Mouse (Mus musculus) ovary, postnatal 14 days (tissue): ENCODE data around the gene Ddx55.
"Not testable (repeated sequence)": the region's sequence is repeated elsewhere in the genome, so short reads cannot be mapped to it uniquely, and the experiment has no call there.

Experiments
- DNase-seq: peaks from one replicate; pipeline ENCODE4 v3.0.0; 2022; ENCODE audit warnings: low spot score

Ddx55 gene

GRCm38 (mm10) chr5:124538813-124539792, 13.6 kb upstream of the Ddx55 start:
- no peak for DNase-seq

DNA sequence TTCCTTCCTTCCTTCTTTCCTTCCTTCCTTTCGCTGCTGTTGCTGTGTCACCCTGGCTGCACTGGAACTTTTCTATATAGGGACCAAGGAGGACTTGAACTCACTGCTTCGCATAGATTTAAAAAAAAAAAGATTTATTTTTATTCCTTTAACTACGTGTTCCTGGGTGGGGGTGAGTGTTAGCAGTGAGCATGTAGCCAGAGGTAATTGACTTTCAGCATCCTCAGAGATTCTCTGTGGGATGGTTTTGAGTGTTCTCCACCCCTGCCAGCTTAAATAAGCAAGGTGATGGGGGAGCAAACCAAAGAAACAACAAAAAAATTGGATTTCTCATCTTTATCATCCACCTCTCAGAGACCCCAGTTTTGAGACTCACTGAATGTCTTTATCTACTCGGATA, 12.8 kb upstream of the Ddx55 start:
- no peak for DNase-seq

DNA sequence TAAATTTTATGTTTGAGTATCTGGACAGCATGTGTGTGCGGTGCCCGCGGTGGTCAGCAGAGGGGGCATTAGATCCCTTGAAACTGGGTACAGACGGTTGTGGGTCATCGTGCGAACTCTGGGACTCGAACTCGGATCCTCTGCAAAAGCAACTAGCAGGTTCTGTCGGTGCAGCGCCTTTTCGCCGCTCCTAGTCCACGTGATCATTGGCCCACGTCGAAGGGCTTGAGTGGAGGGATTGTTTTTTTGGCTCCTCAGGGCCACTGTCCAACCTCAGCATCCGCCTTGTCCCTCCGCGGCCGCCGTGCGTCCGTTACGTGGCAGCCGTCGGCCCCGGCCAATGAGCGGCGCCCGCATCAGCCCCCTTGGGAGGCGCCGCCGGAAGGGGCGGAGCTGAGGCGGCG, 12.3 kb upstream of the Ddx55 start, which contains the start of gene Tmed2:
TSS of gene Tmed2 (plus strand) at position 313 of the 404 bp plus-strand sequence.
- peak; percentile 91 for DNase-seq

- DNase-seq = peak; percentile 63
These were observed 11.6 kb upstream of the Ddx55 start for GRCm38 (mm10) chr5:124540905-124541601.

- DNase-seq = no peak
These were observed 11.1 kb upstream of the Ddx55 start for GRCm38 (mm10) chr5:124541602-124541973.

DNA sequence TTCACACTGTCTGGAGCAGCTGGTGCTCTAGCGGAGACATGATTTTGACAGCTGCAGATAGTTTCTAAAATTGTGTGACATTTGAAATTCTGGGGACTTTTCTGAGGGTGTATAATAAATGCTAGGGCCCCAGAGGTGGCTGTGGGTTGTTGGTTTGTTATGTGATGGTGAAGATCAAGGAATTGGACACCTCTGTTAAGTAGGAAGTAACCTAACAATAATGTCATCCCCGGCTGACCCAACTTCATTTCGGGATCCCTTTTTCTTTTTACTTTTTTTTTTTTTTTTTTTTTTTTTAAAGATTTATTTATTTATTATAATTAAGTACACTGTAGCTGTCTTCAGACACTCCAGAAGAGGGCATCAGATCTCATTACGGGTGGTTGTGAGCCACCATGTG, 1.9 kb upstream of the Ddx55 start:
- DNase-seq = not testable (repeated sequence)

DNA sequence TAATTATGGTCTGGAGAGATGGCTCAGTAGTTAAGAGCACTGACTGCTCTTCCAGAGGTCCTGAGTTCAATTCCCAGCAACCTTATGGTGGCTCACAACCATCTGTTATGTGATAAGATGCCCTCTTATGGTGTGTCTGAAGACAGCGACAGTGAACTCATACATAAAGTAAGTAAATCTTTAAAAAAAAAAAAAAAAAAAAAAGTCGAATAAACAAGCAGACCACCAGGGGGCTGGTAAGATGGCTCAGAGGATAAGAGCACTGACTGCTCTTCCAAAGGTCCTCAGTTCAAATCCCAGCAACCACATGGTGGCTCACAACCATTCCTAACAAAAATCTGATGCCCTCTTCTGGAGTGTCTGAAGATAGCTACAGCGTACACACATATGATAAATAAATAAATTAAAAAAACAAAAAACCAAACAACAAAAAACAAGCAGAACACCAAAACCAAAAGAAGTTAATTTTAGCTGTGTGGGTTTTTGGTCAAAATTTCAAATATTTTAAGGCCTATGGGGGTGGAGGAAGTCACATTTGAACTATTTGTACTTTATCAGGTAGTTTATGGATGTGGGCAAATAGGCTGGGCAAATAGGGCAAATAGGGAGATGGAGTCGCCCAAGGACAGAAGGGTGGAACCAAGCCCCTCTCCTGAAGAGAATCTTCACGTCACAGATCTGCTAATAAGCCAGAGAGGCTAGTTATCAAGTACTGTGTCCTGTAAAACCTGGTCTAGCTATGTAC, 1.1 kb upstream of the Ddx55 start:
- not testable (repeated sequence) for DNase-seq

GRCm38 (mm10) chr5:124552094-124552472, 581 bp upstream of the Ddx55 start:
- DNase-seq = no peak

DNA sequence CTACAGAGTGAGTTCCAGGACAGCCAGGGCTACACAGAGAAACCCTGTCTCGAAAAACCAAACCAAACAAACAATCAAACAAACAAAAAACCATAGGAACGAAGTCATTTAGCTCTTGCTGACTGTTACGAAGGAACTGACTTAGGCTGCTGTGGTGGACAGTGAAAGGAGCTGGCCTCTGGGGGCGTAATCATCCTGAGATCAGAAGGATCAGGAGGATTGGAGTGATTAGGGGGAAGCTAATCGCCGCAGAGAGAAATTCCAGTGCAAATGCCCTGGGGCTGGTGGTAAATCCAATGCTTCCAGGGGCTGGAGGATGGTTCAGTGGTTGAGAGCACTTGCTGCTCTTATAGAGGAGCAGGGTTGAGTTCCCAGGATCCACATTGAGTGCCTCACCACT, 943 bp downstream of the Ddx55 start:
- no peak for DNase-seq

GRCm38 (mm10) chr5:124555145-124555544, 2.5 kb downstream of the Ddx55 start:
- no peak for DNase-seq

GRCm38 (mm10) chr5:124571068-124571467, 18.4 kb downstream of the Ddx55 start:
- DNase-seq = no peak

GRCm38 (mm10) chr5:124575467-124575866, 22.8 kb downstream of the Ddx55 start:
- DNase-seq = no peak

DNA sequence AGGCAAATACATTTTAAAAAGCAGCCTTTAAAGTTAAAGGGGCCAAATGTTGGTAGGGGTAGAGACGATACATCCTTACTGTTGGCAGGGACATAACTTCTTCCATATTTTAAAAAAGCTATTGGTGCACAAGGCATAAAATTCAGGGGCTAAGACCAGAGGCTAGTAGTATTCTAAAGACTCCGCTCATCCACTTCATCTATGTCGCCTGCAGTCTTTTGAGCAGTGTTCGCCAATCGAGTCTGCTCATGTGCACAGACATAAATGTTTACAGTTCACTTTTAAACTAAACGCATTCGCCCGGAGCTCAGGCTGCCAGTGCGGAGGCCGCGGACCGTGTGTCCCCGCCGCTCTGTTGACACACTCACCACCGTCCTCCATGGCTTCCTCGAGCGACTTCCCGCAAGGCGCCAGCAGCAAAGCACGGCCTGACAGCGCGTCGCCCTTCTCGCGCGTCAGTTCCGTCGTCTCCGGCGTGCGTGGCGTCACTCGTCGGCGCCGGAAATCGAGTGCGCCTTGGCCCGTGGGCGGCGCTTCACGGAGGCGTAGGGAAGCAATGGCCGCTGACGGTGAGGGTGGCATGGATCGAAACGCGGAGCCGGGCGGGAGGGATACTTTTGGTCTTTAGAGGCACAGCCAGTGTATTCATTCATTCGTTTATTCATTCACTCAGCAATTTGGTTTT, 26.1 kb downstream of the Ddx55 start, which contains the start of the genes Eif2b1 and Gtf2h3:
TSS of gene Eif2b1 (minus strand) at position 499 of the 685 bp plus-strand sequence.
TSS of gene Gtf2h3 (plus strand) at position 508 of the 685 bp plus-strand sequence.
- peak; percentile 95 for DNase-seq

- no peak for DNase-seq
These were observed 29.9 kb downstream of the Ddx55 start for GRCm38 (mm10) chr5:124582515-124582914.

- no peak for DNase-seq
These were observed 40.1 kb downstream of the Ddx55 start for GRCm38 (mm10) chr5:124592768-124593167.

GRCm38 (mm10) chr5:124598224-124599174, 45.8 kb downstream of the Ddx55 start:
- DNase-seq = peak; percentile 84

DNA sequence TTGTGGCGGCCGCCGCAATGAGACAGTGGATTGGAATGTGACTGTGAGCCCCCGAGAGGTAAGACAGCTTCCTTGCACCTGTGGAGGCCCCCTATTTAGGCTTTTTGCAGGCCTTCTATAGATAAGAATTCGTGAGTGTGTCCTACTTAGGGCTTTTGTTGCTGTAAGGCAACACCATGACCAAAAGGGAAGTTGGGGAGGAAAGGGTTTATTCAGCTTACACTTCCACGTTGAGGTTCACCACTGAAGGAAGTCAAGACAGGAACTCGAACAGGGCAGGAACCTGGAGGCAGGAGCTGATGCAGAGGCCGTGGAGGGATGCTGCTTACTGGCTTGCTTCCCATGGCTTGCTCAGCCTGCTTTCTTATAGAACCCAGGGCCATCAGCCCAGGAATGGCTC, 47.1 kb downstream of the Ddx55 start:
- not testable (repeated sequence) for DNase-seq

DNA sequence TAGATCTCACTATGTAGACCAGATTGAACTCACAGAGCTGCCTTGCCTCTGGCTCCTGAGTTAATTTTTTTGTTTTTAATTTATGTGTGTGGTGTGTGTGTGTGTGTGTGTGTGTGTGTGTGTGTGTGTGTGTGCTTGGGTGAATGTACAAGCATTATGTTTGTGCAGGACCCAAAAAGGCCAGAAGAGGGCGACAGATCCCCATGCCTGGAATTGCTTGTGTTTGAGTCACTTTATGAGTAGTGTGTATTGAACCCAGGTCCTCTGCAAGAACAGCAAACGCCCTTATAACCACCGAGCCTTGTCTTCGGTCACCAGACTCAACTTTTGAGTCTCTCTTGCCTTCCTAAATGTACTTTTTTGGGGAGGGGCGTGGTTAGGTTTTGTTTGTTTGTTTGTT, 49.7 kb downstream of the Ddx55 start:
- DNase-seq = no peak

DNA sequence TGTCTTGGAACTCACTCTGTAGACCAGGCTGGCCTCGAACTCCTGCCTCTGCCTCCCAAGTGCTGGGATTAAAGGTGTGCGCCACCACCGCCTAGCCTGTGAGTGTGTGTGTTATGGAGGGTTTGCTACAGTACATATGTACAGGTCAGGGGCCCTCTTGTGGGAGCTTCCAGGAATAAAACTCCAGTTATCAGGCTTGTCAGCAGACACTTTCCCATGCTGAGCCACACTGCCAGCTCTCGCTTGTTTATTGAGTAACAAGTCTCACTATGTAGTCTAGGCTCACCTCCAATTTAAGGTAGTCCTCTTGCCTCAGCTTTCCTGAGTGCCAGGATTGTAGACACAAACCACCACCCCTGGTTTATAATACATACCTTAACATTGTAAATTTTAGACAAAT, 51.6 kb downstream of the Ddx55 start:
- DNase-seq = no peak

- no peak for DNase-seq
These were observed 52.5 kb downstream of the Ddx55 start for GRCm38 (mm10) chr5:124605041-124605622.
